Mouse (Mus musculus): ENCODE measurements around the gene Neu1.

- TF ChIP-seq POLR2A (IDR thresholded peaks at IDR 0.05; ENCODE audit: control insufficient read depth, extremely low read depth, insufficient read depth, low read length, poor library complexity) (no peak), CTCF (IDR thresholded peaks at IDR 0.05; ENCODE audit: borderline replicate concordance, control insufficient read depth, extremely low read depth, insufficient read depth, low read length, poor library complexity) (no peak)
Observed at GRCm38 (mm10) chr17:34980655-34981054, 49.6 kb downstream of the Neu1 start.

Data from thymus, adult 2 months (tissue).